Mouse (Mus musculus) spleen, adult 2 months (tissue): ENCODE data around the gene Ggt1.

ENCODE experiments used
- CTCF ChIP-seq: fragments of 200-500 bp; IDR thresholded peaks from 2 replicates; pipeline ENCODE4 v1.5.1; 2011; ENCODE audit warnings: mild to moderate bottlenecking, inconsistent platforms; ENCODE audit not compliant: insufficient read depth, insufficient read length, insufficient replicate concordance; ENCODE audit errors: extremely low read depth
- POLR2A ChIP-seq: fragments of 200-500 bp; IDR thresholded peaks from 2 replicates; pipeline ENCODE4 v1.6.1; 2011; ENCODE audit warnings: low read depth, low read length, inconsistent platforms

DNA sequence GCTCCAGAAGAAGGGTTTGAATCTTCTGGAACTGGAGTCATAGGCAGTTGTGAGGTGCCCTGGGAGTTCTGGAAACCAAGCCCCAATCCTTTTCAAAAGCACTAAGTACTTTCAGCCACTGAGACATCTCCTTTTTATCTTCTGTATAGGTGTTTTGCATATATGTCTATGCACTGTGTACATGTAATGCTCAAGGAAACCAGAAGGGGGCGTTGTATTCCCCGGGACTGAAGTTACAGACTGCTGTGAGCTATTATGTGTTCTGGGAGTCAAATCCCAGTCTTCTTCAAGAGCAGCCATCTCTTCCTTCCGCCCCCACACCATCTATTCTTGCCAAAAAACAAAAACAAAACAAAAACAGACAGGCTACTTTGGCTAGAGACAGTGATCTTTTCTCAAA lies 59.4 kb downstream of the Ggt1 start:
- TF ChIP-seq POLR2A (no peak), CTCF (no peak)
